Mouse (Mus musculus) forebrain, postnatal 0 days (tissue): ENCODE measurements around the gene Neurl2. TPM values are rescaled to one million over a fixed set of nuclear protein-coding genes. Genes with fewer than 3 reads are reported as not detected.
"Not testable (repeated sequence)": the region's sequence is repeated elsewhere in the genome, so short reads cannot be mapped to it uniquely, and the experiment has no call there.

Experiments
- ATAC-seq: fragments of 200-750 bp; cut with Nextera tagmentation; 2 replicates; pipeline ENCODE4 v1.8.0; 2017; ENCODE audit warnings: mild to moderate bottlenecking, moderate library complexity
- DNase-seq: peaks from one replicate; pipeline ENCODE4 v3.0.0-alpha.2; 2015
- H3K27ac ChIP-seq: fragments of 300-500 bp; sonication (generic); 2 replicates; pipeline ENCODE4 v1.5.1; 2014; ENCODE audit warnings: low read depth, mild to moderate bottlenecking, antibody characterized with exemption, low read length, moderate library complexity, mixed read lengths
- H3K27me3 ChIP-seq: fragments of 300-500 bp; sonication (generic); 2 replicates; pipeline ENCODE4 v1.6.1; 2014; ENCODE audit warnings: mild to moderate bottlenecking, low read length, mixed read lengths; ENCODE audit not compliant: insufficient read depth
- H3K36me3 ChIP-seq: fragments of 300-500 bp; sonication (generic); 2 replicates; pipeline ENCODE4 v1.6.1; 2014; ENCODE audit warnings: mild to moderate bottlenecking, moderate library complexity; ENCODE audit not compliant: insufficient read depth
- H3K4me1 ChIP-seq: fragments of 300-500 bp; sonication (generic); 2 replicates; pipeline ENCODE4 v1.6.1; 2014; ENCODE audit warnings: antibody characterized with exemption; ENCODE audit not compliant: insufficient read depth
- H3K4me2 ChIP-seq: fragments of 300-500 bp; sonication (generic); 2 replicates; pipeline ENCODE4 v1.6.1; 2014; ENCODE audit warnings: low read depth, mild to moderate bottlenecking, moderate library complexity
- H3K4me3 ChIP-seq: fragments of 300-500 bp; sonication (generic); 2 replicates; pipeline ENCODE4 v1.5.1; 2014; ENCODE audit warnings: low read depth, low read length, mixed read lengths
- H3K9ac ChIP-seq: fragments of 300-500 bp; sonication (generic); 2 replicates; pipeline ENCODE4 v1.6.1; 2014; ENCODE audit warnings: mild to moderate bottlenecking
- H3K9me3 ChIP-seq: fragments of 300-500 bp; sonication (generic); 2 replicates; pipeline ENCODE4 v1.6.1; 2016; ENCODE audit warnings: low read length
- CTCF ChIP-seq: sonication (generic); IDR thresholded peaks from 2 replicates; pipeline ENCODE4 v1.5.1; 2016; ENCODE audit warnings: antibody characterized with exemption, control low read depth, low read depth
- WGBS: fragments of 180-500 bp; shearing (Covaris S2); extraction: QIAGEN DNeasy Blood & Tissue Kit; methylation state at CpG from one replicate; pipeline ENCODE4 v1.1.7; 2014; 5-methylcytosine and 5-hydroxymethylcytosine counted together
- polyA plus RNA-seq: library from polyadenylated mRNA; unstranded; fragments of >200 nt; fragmentation: Nextera tagmentation; extraction: Ambion mirVana; gene quantifications from 2 replicates; pipeline ENCODE4 v1.2.1, GENCODE M21; 2015
- total RNA-seq: library from RNA; depleted of rRNA; stranded (reverse); fragments of >200 nt; gene quantifications from 2 replicates; pipeline ENCODE4 v1.2.3, GENCODE M21; 2014

Neurl2 gene
- total and polyA plus RNA-seq, 2 experiments from 2014 or later = 4.7 to 5.4 TPM

GRCm38 (mm10) chr2:164874239-164874769 lies 41.0 kb upstream of the Neurl2 start:
- H3K27me3 ChIP-seq = no peaks in the 10 kb centered on the region
- H3K27ac ChIP-seq = no peak overlapping the region
- H3K9ac ChIP-seq = no peak overlapping the region
- H3K4me1 ChIP-seq = peaks cover 7% of the 10 kb centered on the region; the same call in 1 of the 2 replicates
- no peak for TF ChIP-seq CTCF
- DNase-seq (no peak), ATAC-seq (no peak)
- H3K4me3 ChIP-seq = no peak overlapping the region
- no peaks in the 10 kb centered on the region for H3K9me3 ChIP-seq
- WGBS = 56% methylated on average over 1 of the region's 1 CpGs
- no peaks in the 10 kb centered on the region for H3K36me3 ChIP-seq
- no peak overlapping the region for H3K4me2 ChIP-seq

GRCm38 (mm10) chr2:164873621-164874020 lies 40.4 kb upstream of the Neurl2 start:
- no peak overlapping the region for H3K9ac ChIP-seq
- peaks cover 5% of the 10 kb centered on the region; the same call in 1 of the 2 replicates for H3K4me1 ChIP-seq
- no peak overlapping the region for H3K4me3 ChIP-seq
- no peaks in the 10 kb centered on the region for H3K27me3 ChIP-seq
- H3K36me3 ChIP-seq = no peaks in the 10 kb centered on the region
- H3K4me2 ChIP-seq = no peak overlapping the region
- ATAC-seq = no peak
- WGBS = 68% methylated on average over 3 of the region's 3 CpGs
- DNase-seq = no peak
- H3K27ac ChIP-seq = no peak overlapping the region
- H3K9me3 ChIP-seq = no peaks in the 10 kb centered on the region
- TF ChIP-seq CTCF = no peak

GRCm38 (mm10) chr2:164871602-164872303 lies 38.5 kb upstream of the Neurl2 start:
- ATAC-seq (no peak), DNase-seq (no peak)
- Histone ChIP-seq H3K9me3 (no peaks in the 10 kb centered on the region), H3K36me3 (no peaks in the 10 kb centered on the region), H3K9ac (no peak overlapping the region), H3K27ac (no peak overlapping the region), H3K4me2 (no peak overlapping the region), H3K4me1 (no peaks in the 10 kb centered on the region), H3K4me3 (no peak overlapping the region), H3K27me3 (no peaks in the 10 kb centered on the region)
- TF ChIP-seq CTCF = no peak
- WGBS = 55% methylated on average over 6 of the region's 6 CpGs

GRCm38 (mm10) chr2:164868491-164868890 lies 35.2 kb upstream of the Neurl2 start:
- ATAC-seq = no peak
- Histone ChIP-seq H3K4me2 (no peak overlapping the region), H3K27ac (no peak overlapping the region), H3K4me3 (no peak overlapping the region), H3K9me3 (no peaks in the 10 kb centered on the region), H3K36me3 (no peaks in the 10 kb centered on the region), H3K27me3 (no peaks in the 10 kb centered on the region), H3K4me1 (no peaks in the 10 kb centered on the region), H3K9ac (no peak overlapping the region)
- 84% methylated on average over 7 of the region's 7 CpGs for WGBS
- TF ChIP-seq CTCF = no peak
- DNase-seq = no peak

- peak; percentile 45 for TF ChIP-seq CTCF
- ATAC-seq = no peak
- WGBS = 93% methylated on average over 7 of the region's 7 CpGs
These were observed 34.3 kb upstream of the Neurl2 start for GRCm38 (mm10) chr2:164867566-164867965.

GRCm38 (mm10) chr2:164866741-164867551 lies 33.7 kb upstream of the Neurl2 start:
- H3K9me3 ChIP-seq = no peaks in the 10 kb centered on the region
- H3K4me1 ChIP-seq = no peaks in the 10 kb centered on the region
- H3K9ac ChIP-seq = no peak overlapping the region
- no peaks in the 10 kb centered on the region for H3K27me3 ChIP-seq
- H3K4me2 ChIP-seq = no peak overlapping the region
- H3K4me3 ChIP-seq = no peak overlapping the region
- WGBS = 68% methylated on average over 16 of the region's 16 CpGs
- DNase-seq = no peak
- H3K36me3 ChIP-seq = no peaks in the 10 kb centered on the region
- H3K27ac ChIP-seq = no peak overlapping the region
- TF ChIP-seq CTCF = no peak
- no peak for ATAC-seq

More at GRCm38 (mm10) chr2:164867566-164867965, 34.3 kb upstream of the Neurl2 start:
- no peak overlapping the region for H3K4me3 ChIP-seq
- no peak overlapping the region for H3K27ac ChIP-seq
- no peak overlapping the region for H3K4me2 ChIP-seq
- H3K36me3 ChIP-seq = no peaks in the 10 kb centered on the region
- no peaks in the 10 kb centered on the region for H3K27me3 ChIP-seq
- H3K9ac ChIP-seq = no peak overlapping the region
- no peak for DNase-seq
- no peaks in the 10 kb centered on the region for H3K9me3 ChIP-seq
- H3K4me1 ChIP-seq = no peaks in the 10 kb centered on the region

- Histone ChIP-seq H3K27me3 (no peaks in the 10 kb centered on the region), H3K4me1 (no peaks in the 10 kb centered on the region), H3K4me3 (no peak overlapping the region), H3K9ac (no peak overlapping the region), H3K4me2 (no peak overlapping the region), H3K27ac (no peak overlapping the region), H3K9me3 (no peaks in the 10 kb centered on the region), H3K36me3 (no peaks in the 10 kb centered on the region)
- ATAC-seq (no peak), DNase-seq (no peak)
- 91% methylated on average over 4 of the region's 4 CpGs for WGBS
- TF ChIP-seq CTCF = no peak
These were observed 31.3 kb upstream of the Neurl2 start for GRCm38 (mm10) chr2:164864593-164864992.

- DNase-seq, H3K9me3 ChIP-seq, H3K9ac ChIP-seq, H3K4me1 ChIP-seq, H3K36me3 ChIP-seq, ATAC-seq, H3K4me2 ChIP-seq, H3K27ac ChIP-seq, H3K27me3 ChIP-seq, H3K4me3 ChIP-seq: not testable (repeated sequence)
- WGBS = 89% methylated on average over 7 of the region's 9 CpGs
These were observed 30.2 kb upstream of the Neurl2 start for GRCm38 (mm10) chr2:164863411-164863810.
